In the genomic region with DNA sequence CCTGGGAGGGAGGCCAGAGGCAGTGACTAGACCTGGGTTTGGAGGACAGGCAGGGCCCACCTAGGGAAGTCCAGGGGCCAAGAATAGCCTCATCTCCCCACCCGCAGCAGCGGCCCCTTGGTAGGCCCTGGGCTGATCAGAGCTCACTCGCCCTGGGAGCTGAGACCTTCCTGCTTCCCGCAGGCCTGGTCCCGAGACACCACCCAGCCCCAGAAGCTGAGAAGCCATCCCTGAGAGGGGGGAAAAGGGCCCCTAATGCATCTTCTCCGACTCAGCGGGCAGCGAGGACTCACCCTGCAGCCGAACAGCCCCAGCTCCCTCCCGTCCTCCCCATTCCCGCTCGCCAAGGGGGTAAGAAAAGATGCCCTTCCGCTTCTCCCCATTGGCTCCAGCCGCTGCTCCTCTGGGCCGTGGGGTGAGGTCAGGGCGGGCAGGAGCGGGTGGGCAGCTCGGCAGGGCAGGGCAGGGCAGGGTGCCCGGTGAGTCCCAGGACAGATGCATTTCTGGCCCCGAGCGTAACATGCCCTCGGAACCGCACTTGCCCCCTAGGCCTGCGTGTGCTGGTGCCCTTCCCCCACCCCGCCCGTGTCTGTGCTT, we compare ENCODE assay signal across 8 mouse cellular contexts.
DNase-seq lines count a peak whose midpoint lies in the region; ATAC-seq lines count a peak whose summit lies in the region.

No protein-coding gene starts in this region.

- no peak for DNase-seq in kidney, adult 8-10 months
- DNase-seq in thymus, postnatal 4 days: no peak
- DNase-seq in spleen, postnatal 36 days (ENCODE audit: low spot score in 2 of 2): no peak
- DNase-seq in urinary bladder, postnatal 25 days (ENCODE audit: low spot score): no peak

- ATAC-seq in kidney, embryonic 14.5 days (ENCODE audit: low FRiP score, low TSS enrichment): peak; percentile 61
- 0 out of 2 replicates have a peak, but pooled peaks have one; percentile 16 for ATAC-seq in embryonic facial prominence, embryonic 13.5 days (ENCODE audit: insufficient number of reproducible peaks, insufficient read depth, low FRiP score, low TSS enrichment, low read depth)
- ATAC-seq in intestine, embryonic 16.5 days: 0 out of 2 replicates have a peak, but pooled peaks have one; percentile 29
- ATAC-seq in neural tube, embryonic 13.5 days (ENCODE audit: low read depth): peak; percentile 41; the same call in 1 of the 2 replicates

- WGBS in kidney, embryonic 14.5 days: 8% methylated on average over 26 of the region's 26 CpGs
- WGBS in embryonic facial prominence, embryonic 13.5 days: 7% methylated on average over 26 of the region's 26 CpGs
- WGBS in intestine, embryonic 16.5 days: 21% methylated on average over 26 of the region's 26 CpGs
- 6% methylated on average over 26 of the region's 26 CpGs for WGBS in neural tube, embryonic 13.5 days

- peaks cover 8% of the 10 kb centered on the region for H3K4me1 ChIP-seq in kidney, embryonic 14.5 days (ENCODE audit: control insufficient read depth, insufficient read depth, low read length)
- H3K4me1 ChIP-seq in embryonic facial prominence, embryonic 13.5 days: peaks cover 22% of the 10 kb centered on the region
- peaks cover 7% of the 10 kb centered on the region for H3K4me1 ChIP-seq in intestine, embryonic 16.5 days (ENCODE audit: control insufficient read depth, insufficient read depth, low read length)
- H3K4me1 ChIP-seq in neural tube, embryonic 13.5 days (replicated peaks): peaks cover 28% of the 10 kb centered on the region

- peaks cover 10% of the 10 kb centered on the region for H3K27me3 ChIP-seq in kidney, embryonic 14.5 days (ENCODE audit: control insufficient read depth, insufficient read depth, low read length)
- peaks cover 21% of the 10 kb centered on the region for H3K27me3 ChIP-seq in embryonic facial prominence, embryonic 13.5 days
- H3K27me3 ChIP-seq in intestine, embryonic 16.5 days (replicated peaks; ENCODE audit: control insufficient read depth, insufficient read depth, low read length): 0 out of 2 replicates have a peak, but pooled peaks cover 4% of the 10 kb centered on the region
- H3K27me3 ChIP-seq in neural tube, embryonic 13.5 days: peaks cover 11% of the 10 kb centered on the region

- no peak overlapping the region for H3K27ac ChIP-seq in kidney, embryonic 14.5 days (ENCODE audit: low read depth, low read length)
- no peak overlapping the region for H3K27ac ChIP-seq in embryonic facial prominence, embryonic 13.5 days
- no peak overlapping the region for H3K27ac ChIP-seq in intestine, embryonic 16.5 days (ENCODE audit: low read length)
- peak overlapping the region; percentile 33 for H3K27ac ChIP-seq in neural tube, embryonic 13.5 days (replicated peaks)

- peak overlapping the region; percentile 34 for H3K4me3 ChIP-seq in kidney, embryonic 14.5 days (ENCODE audit: low read length)
- H3K4me3 ChIP-seq in embryonic facial prominence, embryonic 13.5 days: peak overlapping the region; percentile 44
- peak overlapping the region; percentile 31 for H3K4me3 ChIP-seq in intestine, embryonic 16.5 days (ENCODE audit: low read length)
- peak overlapping the region; percentile 21 for H3K4me3 ChIP-seq in neural tube, embryonic 13.5 days

- no peaks in the 10 kb centered on the region for H3K36me3 ChIP-seq in kidney, embryonic 14.5 days (ENCODE audit: control insufficient read depth, insufficient read depth, low read length)
- H3K36me3 ChIP-seq in embryonic facial prominence, embryonic 13.5 days: no peaks in the 10 kb centered on the region
- H3K36me3 ChIP-seq in intestine, embryonic 16.5 days (ENCODE audit: control insufficient read depth, insufficient read depth, low read length): no peaks in the 10 kb centered on the region
- H3K36me3 ChIP-seq in neural tube, embryonic 13.5 days: peaks cover 21% of the 10 kb centered on the region

- peak overlapping the region; percentile 36 for H3K9ac ChIP-seq in kidney, embryonic 14.5 days (ENCODE audit: low read depth, low read length)
- H3K9ac ChIP-seq in embryonic facial prominence, embryonic 13.5 days: peak overlapping the region; percentile 59
- peak overlapping the region; percentile 58 for H3K9ac ChIP-seq in intestine, embryonic 16.5 days (ENCODE audit: low read depth, low read length)
- H3K9ac ChIP-seq in neural tube, embryonic 13.5 days: peak overlapping the region; percentile 75

- peak overlapping the region; percentile 46 for H3K4me2 ChIP-seq in kidney, embryonic 14.5 days (replicated peaks; ENCODE audit: low read depth, low read length)
- peak overlapping the region; percentile 71 for H3K4me2 ChIP-seq in embryonic facial prominence, embryonic 13.5 days
- peak overlapping the region; percentile 64 for H3K4me2 ChIP-seq in intestine, embryonic 16.5 days (ENCODE audit: low read depth, low read length)
- H3K4me2 ChIP-seq in neural tube, embryonic 13.5 days: peak overlapping the region; percentile 53

- H3K9me3 ChIP-seq in kidney, embryonic 14.5 days (ENCODE audit: control insufficient read depth, low read length): no peaks in the 10 kb centered on the region
- H3K9me3 ChIP-seq in embryonic facial prominence, embryonic 13.5 days: no peaks in the 10 kb centered on the region
- H3K9me3 ChIP-seq in intestine, embryonic 16.5 days (ENCODE audit: control insufficient read depth, low read length): no peaks in the 10 kb centered on the region
- H3K9me3 ChIP-seq in neural tube, embryonic 13.5 days: no peaks in the 10 kb centered on the region
